Mouse (Mus musculus): Measurements from ENCODE around the gene Sh3pxd2a. TPM values are rescaled to one million over a fixed set of nuclear protein-coding genes. Genes with fewer than 3 reads are reported as not detected.

Gene Sh3pxd2a
- polyA plus RNA-seq, 1 experiment from 2014 or later = 7.1 TPM

GRCm38 (mm10) chr19:47487572-47487971 is 23.4 kb upstream of the Sh3pxd2a start:
- 79% methylated on average over 9 of the region's 9 CpGs for WGBS
- no peak for ATAC-seq (ENCODE audit: borderline replicate concordance, extremely low read depth, low FRiP score, low TSS enrichment)

GRCm38 (mm10) chr19:47485997-47486566 is 21.9 kb upstream of the Sh3pxd2a start:
- no peaks in the 10 kb centered on the region for H3K36me3 ChIP-seq
- H3K27me3 ChIP-seq = no peaks in the 10 kb centered on the region
- H3K4me1 ChIP-seq = peaks cover 7% of the 10 kb centered on the region; the same call in 1 of the 2 replicates
- no peak overlapping the region for H3K4me3 ChIP-seq
- no peaks in the 10 kb centered on the region for H3K9me3 ChIP-seq
- H3K4me2 ChIP-seq = peak overlapping the region; percentile 14
- WGBS = 24% methylated on average over 9 of the region's 9 CpGs
- no peak overlapping the region for H3K9ac ChIP-seq
- ATAC-seq (ENCODE audit: borderline replicate concordance, extremely low read depth, low FRiP score, low TSS enrichment) = peak; percentile 67; the same call in 1 of the 2 replicates
- H3K27ac ChIP-seq = no peak overlapping the region

More at GRCm38 (mm10) chr19:47487572-47487971, 23.4 kb upstream of the Sh3pxd2a start:
- Histone ChIP-seq H3K4me1 (peaks cover 7% of the 10 kb centered on the region; the same call in 1 of the 2 replicates), H3K9me3 (no peaks in the 10 kb centered on the region), H3K4me3 (no peak overlapping the region), H3K27ac (no peak overlapping the region), H3K27me3 (no peaks in the 10 kb centered on the region), H3K4me2 (no peak overlapping the region), H3K9ac (no peak overlapping the region), H3K36me3 (no peaks in the 10 kb centered on the region)

- no peak for ATAC-seq (ENCODE audit: borderline replicate concordance, extremely low read depth, low FRiP score, low TSS enrichment)
- Histone ChIP-seq H3K4me2 (no peak overlapping the region), H3K9me3 (no peaks in the 10 kb centered on the region), H3K4me1 (peaks cover 7% of the 10 kb centered on the region; the same call in 1 of the 2 replicates), H3K4me3 (no peak overlapping the region), H3K9ac (no peak overlapping the region), H3K36me3 (no peaks in the 10 kb centered on the region), H3K27me3 (no peaks in the 10 kb centered on the region), H3K27ac (no peak overlapping the region)
- 77% methylated on average over 3 of the region's 3 CpGs for WGBS
Observed at GRCm38 (mm10) chr19:47484110-47484509, 19.9 kb upstream of the Sh3pxd2a start.

- H3K9ac ChIP-seq = no peak overlapping the region
- no peaks in the 10 kb centered on the region for H3K27me3 ChIP-seq
- H3K36me3 ChIP-seq = no peaks in the 10 kb centered on the region
- WGBS = 46% methylated on average over 3 of the region's 3 CpGs
- H3K27ac ChIP-seq = no peak overlapping the region
- H3K4me1 ChIP-seq = peaks cover 7% of the 10 kb centered on the region; the same call in 1 of the 2 replicates
- no peaks in the 10 kb centered on the region for H3K9me3 ChIP-seq
- H3K4me2 ChIP-seq = no peak overlapping the region
- ATAC-seq (ENCODE audit: borderline replicate concordance, extremely low read depth, low FRiP score, low TSS enrichment) = no peak
- no peak overlapping the region for H3K4me3 ChIP-seq
Observed at GRCm38 (mm10) chr19:47483346-47483745, 19.1 kb upstream of the Sh3pxd2a start.

- WGBS = 60% methylated on average over 3 of the region's 3 CpGs
- no peak for ATAC-seq (ENCODE audit: borderline replicate concordance, extremely low read depth, low FRiP score, low TSS enrichment)
- Histone ChIP-seq H3K36me3 (no peaks in the 10 kb centered on the region), H3K4me1 (0 out of 2 replicates have a peak, but pooled peaks cover 6% of the 10 kb centered on the region), H3K9me3 (no peaks in the 10 kb centered on the region), H3K4me3 (no peak overlapping the region), H3K4me2 (no peak overlapping the region), H3K27me3 (no peaks in the 10 kb centered on the region), H3K27ac (no peak overlapping the region), H3K9ac (no peak overlapping the region)
Observed at GRCm38 (mm10) chr19:47473453-47473852, 9.3 kb upstream of the Sh3pxd2a start.

- H3K27me3 ChIP-seq = no peaks in the 10 kb centered on the region
- no peaks in the 10 kb centered on the region for H3K36me3 ChIP-seq
- H3K9ac ChIP-seq = no peak overlapping the region
- no peak overlapping the region for H3K27ac ChIP-seq
- WGBS = 40% methylated on average over 15 of the region's 15 CpGs
- peak; percentile 39; the same call in 1 of the 2 replicates for ATAC-seq (ENCODE audit: borderline replicate concordance, extremely low read depth, low FRiP score, low TSS enrichment)
- H3K9me3 ChIP-seq = no peaks in the 10 kb centered on the region
- H3K4me2 ChIP-seq = no peak overlapping the region
- H3K4me1 ChIP-seq = 0 out of 2 replicates have a peak, but pooled peaks cover 6% of the 10 kb centered on the region
- no peak overlapping the region for H3K4me3 ChIP-seq
Observed at GRCm38 (mm10) chr19:47472881-47473400, 8.7 kb upstream of the Sh3pxd2a start.

- H3K4me3 ChIP-seq = no peak overlapping the region
- H3K9me3 ChIP-seq = no peaks in the 10 kb centered on the region
- H3K9ac ChIP-seq = no peak overlapping the region
- no peak for ATAC-seq (ENCODE audit: borderline replicate concordance, extremely low read depth, low FRiP score, low TSS enrichment)
- H3K36me3 ChIP-seq = no peaks in the 10 kb centered on the region
- H3K27ac ChIP-seq = no peak overlapping the region
- 61% methylated on average over 4 of the region's 4 CpGs for WGBS
- no peak overlapping the region for H3K4me2 ChIP-seq
- H3K27me3 ChIP-seq = no peaks in the 10 kb centered on the region
- H3K4me1 ChIP-seq = 0 out of 2 replicates have a peak, but pooled peaks cover 6% of the 10 kb centered on the region
Observed at GRCm38 (mm10) chr19:47471808-47472207, 7.6 kb upstream of the Sh3pxd2a start.

- Histone ChIP-seq H3K9ac (no peak overlapping the region), H3K4me2 (no peak overlapping the region), H3K36me3 (no peaks in the 10 kb centered on the region), H3K9me3 (no peaks in the 10 kb centered on the region), H3K4me3 (no peak overlapping the region), H3K4me1 (peaks cover 13% of the 10 kb centered on the region; the same call in 1 of the 2 replicates), H3K27me3 (no peaks in the 10 kb centered on the region), H3K27ac (no peak overlapping the region)
- 45% methylated on average over 3 of the region's 3 CpGs for WGBS
- ATAC-seq (ENCODE audit: borderline replicate concordance, extremely low read depth, low FRiP score, low TSS enrichment) = no peak
Observed at GRCm38 (mm10) chr19:47468750-47469149, 4.5 kb upstream of the Sh3pxd2a start.

GRCm38 (mm10) chr19:47466775-47467174 is 2.6 kb upstream of the Sh3pxd2a start:
- no peaks in the 10 kb centered on the region for H3K36me3 ChIP-seq
- H3K4me1 ChIP-seq = peaks cover 18% of the 10 kb centered on the region
- H3K4me2 ChIP-seq = no peak overlapping the region
- 66% methylated on average over 8 of the region's 8 CpGs for WGBS
- H3K4me3 ChIP-seq = no peak overlapping the region
- no peak overlapping the region for H3K9ac ChIP-seq
- no peak for ATAC-seq (ENCODE audit: borderline replicate concordance, extremely low read depth, low FRiP score, low TSS enrichment)
- no peaks in the 10 kb centered on the region for H3K9me3 ChIP-seq
- no peak overlapping the region for H3K27ac ChIP-seq
- H3K27me3 ChIP-seq = no peaks in the 10 kb centered on the region

- Histone ChIP-seq H3K27me3 (no peaks in the 10 kb centered on the region), H3K9me3 (no peaks in the 10 kb centered on the region), H3K4me2 (no peak overlapping the region), H3K4me1 (peaks cover 31% of the 10 kb centered on the region), H3K4me3 (no peak overlapping the region), H3K27ac (no peak overlapping the region), H3K9ac (no peak overlapping the region), H3K36me3 (no peaks in the 10 kb centered on the region)
- WGBS = 56% methylated on average over 9 of the region's 9 CpGs
- no peak for ATAC-seq (ENCODE audit: borderline replicate concordance, extremely low read depth, low FRiP score, low TSS enrichment)
Observed at GRCm38 (mm10) chr19:47465467-47465866, 1.3 kb upstream of the Sh3pxd2a start.

GRCm38 (mm10) chr19:47463636-47464303 is 431 bp downstream of the Sh3pxd2a start:
- Histone ChIP-seq H3K27me3 (no peaks in the 10 kb centered on the region), H3K9ac (peak overlapping the region; percentile 77), H3K9me3 (no peaks in the 10 kb centered on the region), H3K4me2 (peak overlapping the region; percentile 80), H3K4me3 (peak overlapping the region; percentile 72), H3K27ac (peak overlapping the region; percentile 84), H3K36me3 (no peaks in the 10 kb centered on the region), H3K4me1 (peaks cover 44% of the 10 kb centered on the region)
- peak; percentile 64 for ATAC-seq (ENCODE audit: borderline replicate concordance, extremely low read depth, low FRiP score, low TSS enrichment)
- WGBS = under 1% methylated on average over 46 of the region's 46 CpGs

GRCm38 (mm10) chr19:47463206-47463605 is 995 bp downstream of the Sh3pxd2a start:
- under 1% methylated on average over 13 of the region's 13 CpGs for WGBS
- peak overlapping the region; percentile 80 for H3K4me2 ChIP-seq
- ATAC-seq (ENCODE audit: borderline replicate concordance, extremely low read depth, low FRiP score, low TSS enrichment) = no peak
- peak overlapping the region; percentile 77 for H3K9ac ChIP-seq
- H3K27me3 ChIP-seq = no peaks in the 10 kb centered on the region
- H3K36me3 ChIP-seq = no peaks in the 10 kb centered on the region
- peak overlapping the region; percentile 84; the same call in 1 of the 2 replicates for H3K27ac ChIP-seq
- no peaks in the 10 kb centered on the region for H3K9me3 ChIP-seq
- H3K4me1 ChIP-seq = peaks cover 50% of the 10 kb centered on the region
- H3K4me3 ChIP-seq = peak overlapping the region; percentile 72
